Mouse (Mus musculus) CH12.LX (cell line): Measurements from ENCODE around the gene Ttc33. TPM values are rescaled to one million over a fixed set of nuclear protein-coding genes. Genes with fewer than 3 reads are reported as not detected.

ENCODE experiments used
- DNase-seq: peaks from one replicate; pipeline ENCODE4 v3.0.0-alpha.2; 2013; ENCODE audit errors: extremely low read depth
- H3K27ac ChIP-seq: 2 replicates; pipeline ENCODE4 v1.5.1; 2012; ENCODE audit warnings: low read depth, mild to moderate bottlenecking, control low read depth, moderate library complexity; ENCODE audit not compliant: insufficient read depth
- H3K27me3 ChIP-seq: replicated peaks from 2 replicates; pipeline ENCODE3; 2012; ENCODE audit warnings: inconsistent platforms
- H3K36me3 ChIP-seq, 2 experiments: replicated peaks in 1 of 2; 2 replicates each; pipeline versions ENCODE3 to v1.6.1; 2012; ENCODE audit warnings: inconsistent platforms in 1 of 2, low read length in 1 of 2, mild to moderate bottlenecking in 1 of 2, mixed read lengths in 1 of 2, moderate library complexity in 1 of 2; ENCODE audit not compliant: control insufficient read depth in 1 of 2, insufficient read depth in 1 of 2
- H3K4me1 ChIP-seq, 2 experiments: 2 replicates each; pipeline ENCODE4 v1.6.1; 2012; ENCODE audit warnings: inconsistent platforms in 1 of 2, moderate library complexity in 1 of 2; ENCODE audit not compliant: insufficient read depth in 2 of 2, control insufficient read depth in 1 of 2
- H3K4me2 ChIP-seq: 2 replicates; pipeline ENCODE4 v1.6.1; 2012; ENCODE audit warnings: low read depth, mild to moderate bottlenecking, control low read depth; ENCODE audit not compliant: poor library complexity, insufficient read depth, severe bottlenecking
- H3K4me3 ChIP-seq, 3 experiments: fragments of 150-350 bp in 1 of 3; sonication (generic) in 1 of 3; replicated peaks in 1 of 3; 2 replicates each; pipeline versions ENCODE3 to v1.5.1; 2011 to 2012; ENCODE audit warnings: low read depth in 2 of 3, low read length in 2 of 3, mild to moderate bottlenecking in 2 of 3, moderate library complexity in 2 of 3, control low read depth in 1 of 3, improper control_type of control experiment in 1 of 3, inconsistent platforms in 1 of 3, mixed read lengths in 1 of 3; ENCODE audit not compliant: poor library complexity in 1 of 3
- H3K79me2 ChIP-seq: replicated peaks from 2 replicates; pipeline ENCODE4 v1.6.1; 2012; ENCODE audit warnings: mild to moderate bottlenecking, moderate library complexity; ENCODE audit not compliant: control insufficient read depth, poor library complexity, insufficient read depth, severe bottlenecking; ENCODE audit errors: extremely low read depth
- H3K9ac ChIP-seq: 2 replicates; pipeline ENCODE4 v1.6.1; 2012; ENCODE audit warnings: low read depth, mild to moderate bottlenecking, control low read depth, moderate library complexity; ENCODE audit not compliant: insufficient read depth
- H3K9me3 ChIP-seq: replicated peaks from 2 replicates; pipeline ENCODE3; 2012; ENCODE audit warnings: low read length, inconsistent platforms, mixed read lengths
- BHLHE40 ChIP-seq: IDR thresholded peaks from 2 replicates; pipeline ENCODE4 v1.6.1; 2011; ENCODE audit warnings: mild to moderate bottlenecking, low read depth, low read length, improper control_type of control experiment
- CHD1 ChIP-seq: IDR thresholded peaks from 2 replicates; pipeline ENCODE4 v1.6.1; 2012; ENCODE audit warnings: low read depth, low read length, improper control_type of control experiment, inconsistent platforms
- CHD2 ChIP-seq: IDR thresholded peaks from 2 replicates; pipeline ENCODE4 v1.6.1; 2011; ENCODE audit warnings: low read length, improper control_type of control experiment
- CTCF ChIP-seq, 2 experiments: IDR thresholded peaks in 1 of 2; conservative IDR thresholded peaks in 1 of 2; 2 replicates each; pipeline ENCODE4 v1.5.1; 2011 to 2012; ENCODE audit warnings: low read depth in 2 of 2, low read length in 2 of 2, improper control_type of control experiment in 1 of 2, inconsistent platforms in 1 of 2, mild to moderate bottlenecking in 1 of 2, moderate library complexity in 1 of 2
- ELF1 ChIP-seq: IDR thresholded peaks from 2 replicates; pipeline ENCODE4 v1.6.1; 2014; ENCODE audit warnings: low read depth, mild to moderate bottlenecking, inconsistent platforms, low read length, improper control_type of control experiment
- EP300 ChIP-seq: IDR thresholded peaks from 2 replicates; pipeline ENCODE4 v1.6.1; 2011; ENCODE audit warnings: low read length, improper control_type of control experiment
- ETS1 ChIP-seq: conservative IDR thresholded peaks from 2 replicates; pipeline ENCODE4 v1.6.1; 2012; ENCODE audit warnings: low read depth, mild to moderate bottlenecking, inconsistent platforms, low read length, improper control_type of control experiment, moderate library complexity
- HCFC1 ChIP-seq: IDR thresholded peaks from 2 replicates; pipeline ENCODE4 v1.6.1; 2012; ENCODE audit warnings: low read depth, mild to moderate bottlenecking, inconsistent platforms, low read length, improper control_type of control experiment
- IRF4 ChIP-seq: IDR thresholded peaks from 2 replicates; pipeline ENCODE4 v1.6.1; 2014; ENCODE audit warnings: low read depth, mild to moderate bottlenecking, inconsistent platforms, low read length, improper control_type of control experiment
- KAT2A ChIP-seq: IDR thresholded peaks from 2 replicates; pipeline ENCODE4 v1.6.1; 2012; ENCODE audit warnings: low read length, improper control_type of control experiment, inconsistent platforms; ENCODE audit not compliant: insufficient replicate concordance
- MAZ ChIP-seq: IDR thresholded peaks from 2 replicates; pipeline ENCODE4 v1.6.1; 2012; ENCODE audit warnings: low read depth, mild to moderate bottlenecking, inconsistent platforms, low read length, improper control_type of control experiment, moderate library complexity
- MEF2A ChIP-seq: IDR thresholded peaks from 2 replicates; pipeline ENCODE4 v1.6.1; 2014; ENCODE audit warnings: low read depth, mild to moderate bottlenecking, inconsistent platforms, low read length, improper control_type of control experiment, borderline replicate concordance
- MXI1 ChIP-seq: IDR thresholded peaks from 2 replicates; pipeline ENCODE4 v1.6.1; 2011; ENCODE audit warnings: mild to moderate bottlenecking, low read depth, low read length, improper control_type of control experiment
- MYC ChIP-seq: IDR thresholded peaks from 2 replicates; pipeline ENCODE4 v1.6.1; 2011; ENCODE audit warnings: low read depth, mild to moderate bottlenecking, improper control_type of control experiment, low read length
- NELFE ChIP-seq: IDR thresholded peaks from 2 replicates; pipeline ENCODE4 v1.6.1; 2011; ENCODE audit warnings: low read depth, low read length, improper control_type of control experiment
- NRF1 ChIP-seq: IDR thresholded peaks from 2 replicates; pipeline ENCODE4 v1.6.1; 2014; ENCODE audit warnings: low read depth, mild to moderate bottlenecking, inconsistent platforms, low read length, improper control_type of control experiment, moderate library complexity
- PAX5 ChIP-seq: IDR thresholded peaks from 2 replicates; pipeline ENCODE4 v1.6.1; 2012; ENCODE audit warnings: low read length, inconsistent platforms, mixed read lengths
- POLR2A ChIP-seq: IDR thresholded peaks from 2 replicates; pipeline ENCODE4 v1.6.1; 2011; ENCODE audit warnings: low read depth, mild to moderate bottlenecking, improper control_type of control experiment, low read length
- POLR2AphosphoS2 ChIP-seq: IDR thresholded peaks from 2 replicates; pipeline ENCODE4 v1.6.1; 2011; ENCODE audit warnings: low read depth, low read length, improper control_type of control experiment
- RAD21 ChIP-seq: IDR thresholded peaks from 2 replicates; pipeline ENCODE4 v1.6.1; 2011; ENCODE audit warnings: low read depth, mild to moderate bottlenecking, low read length, improper control_type of control experiment, moderate library complexity
- RCOR1 ChIP-seq: conservative IDR thresholded peaks from 2 replicates; pipeline ENCODE4 v1.6.1; 2012; ENCODE audit warnings: low read depth, mild to moderate bottlenecking, inconsistent platforms, low read length, improper control_type of control experiment
- SMC3 ChIP-seq: IDR thresholded peaks from 2 replicates; pipeline ENCODE4 v1.6.1; 2011; ENCODE audit warnings: low read depth, low read length, improper control_type of control experiment
- TBP ChIP-seq: conservative IDR thresholded peaks from 2 replicates; pipeline ENCODE4 v1.6.1; 2011; ENCODE audit warnings: low read depth, low read length, improper control_type of control experiment
- TCF12 ChIP-seq: IDR thresholded peaks from 2 replicates; pipeline ENCODE4 v1.6.1; 2014; ENCODE audit warnings: low read depth, mild to moderate bottlenecking, inconsistent platforms, low read length, improper control_type of control experiment
- UBTF ChIP-seq: IDR thresholded peaks from 2 replicates; pipeline ENCODE4 v1.6.1; 2012; ENCODE audit warnings: low read depth, mild to moderate bottlenecking, inconsistent platforms, low read length, improper control_type of control experiment, moderate library complexity
- USF1 ChIP-seq: IDR thresholded peaks from 2 replicates; pipeline ENCODE4 v1.6.1; 2014; ENCODE audit warnings: low read depth, mild to moderate bottlenecking, inconsistent platforms, low read length, improper control_type of control experiment
- ZC3H11A ChIP-seq: IDR thresholded peaks from 2 replicates; pipeline ENCODE4 v1.6.1; 2012; ENCODE audit warnings: low read depth, mild to moderate bottlenecking, inconsistent platforms, low read length, improper control_type of control experiment
- ZKSCAN1 ChIP-seq: IDR thresholded peaks from 2 replicates; pipeline ENCODE4 v1.6.1; 2012; ENCODE audit warnings: low read depth, inconsistent platforms, low read length, improper control_type of control experiment, borderline replicate concordance
- ZMIZ1 ChIP-seq: IDR thresholded peaks from 2 replicates; pipeline ENCODE4 v1.6.1; 2012; ENCODE audit warnings: low read depth, mild to moderate bottlenecking, inconsistent platforms, low read length, improper control_type of control experiment
- ZNF384 ChIP-seq: IDR thresholded peaks from 2 replicates; pipeline ENCODE4 v1.6.1; 2012; ENCODE audit warnings: low read depth, low read length, improper control_type of control experiment, inconsistent platforms
- dilution Hi-C: fragments of 300-500 bp; cut with MboI; formaldehyde crosslinking; loops from 2 replicates; pipeline ENCODE4 v1.14.3; 2020; ENCODE audit warnings: low sequenced_read_pairs; ENCODE audit not compliant: extremely low pct_unique_long_range_greater_than_20kb, extremely low pct_ligation_motif_present
- in situ Hi-C: fragments of 300-500 bp; cut with MboI; formaldehyde crosslinking; loops from 3 replicates; pipeline ENCODE4 v1.14.3; 2019; ENCODE audit warnings: low sequenced_read_pairs, low pct_ligation_motif_present, low pct_unique_long_range_greater_than_20kb, mixed read lengths
- polyA plus RNA-seq: library from polyadenylated mRNA; unstranded; fragments of >175 nt; gene quantifications from 2 replicates; pipeline ENCODE4 v1.2.1, GENCODE M21; 2012; ENCODE audit warnings: low read depth; ENCODE audit not compliant: insufficient read length
- total RNA-seq, 2 experiments: library from RNA; depleted of rRNA; stranded (reverse); fragments of 300-350 nt in 1 of 2; fragments of >200 nt in 1 of 2; gene quantifications; 2 replicates each; pipeline ENCODE4 v1.2.3; 2012 to 2014

Gene Ttc33
- total and polyA plus RNA-seq, 3 experiments = 24.5 to 53.6 (median 34.8) TPM

- H3K4me2 ChIP-seq = no peak overlapping the region
- in situ Hi-C loops = no loop called here
Measured at GRCm38 (mm10) chr15:5205222-5205621, 19.9 kb downstream of the Ttc33 start.

GRCm38 (mm10) chr15:5209116-5209515 lies 23.8 kb downstream of the Ttc33 start:
- no peak overlapping the region for H3K9ac ChIP-seq
- no peak overlapping the region for H3K4me2 ChIP-seq
- H3K36me3 ChIP-seq = peaks cover 12 to 73% of the 10 kb centered on the region in 2 experiments
- H3K79me2 ChIP-seq = peaks cover 2% of the 10 kb centered on the region; the same call in 1 of the 2 replicates
- no peaks in the 10 kb centered on the region for H3K9me3 ChIP-seq
- in situ Hi-C loops = no loop called here
- dilution Hi-C loops = no loop called here
- no peak overlapping the region for H3K4me3 ChIP-seq
- no peak overlapping the region for H3K27ac ChIP-seq
- no peak for TF ChIP-seq EP300
- no peak for TF ChIP-seq HCFC1
- TF ChIP-seq CHD2 = no peak
- no peak for TF ChIP-seq KAT2A
- TF ChIP-seq ZC3H11A = no peak
- no peak for TF ChIP-seq SMC3
- TF ChIP-seq MYC = no peak
- no peak for TF ChIP-seq ELF1
- no peak for TF ChIP-seq IRF4
- TF ChIP-seq TBP = no peak
- no peak for TF ChIP-seq ETS1
- no peak for TF ChIP-seq ZKSCAN1
- TF ChIP-seq MXI1 = no peak
- no peak for TF ChIP-seq PAX5
- no peak for TF ChIP-seq TCF12
- TF ChIP-seq MEF2A = no peak
- no peak for TF ChIP-seq USF1
- no peak for TF ChIP-seq BHLHE40
- DNase-seq = no peak
- H3K27me3 ChIP-seq = no peaks in the 10 kb centered on the region
- H3K4me1 ChIP-seq = 0 out of 4 replicates have a peak, but pooled peaks cover 0 to 3% of the 10 kb centered on the region in 2 experiments

More at GRCm38 (mm10) chr15:5205222-5205621, 19.9 kb downstream of the Ttc33 start:
- Histone ChIP-seq H3K36me3 (peaks cover 6 to 55% of the 10 kb centered on the region in 2 experiments), H3K4me3 (no peak overlapping the region), H3K9me3 (no peaks in the 10 kb centered on the region), H3K27me3 (no peaks in the 10 kb centered on the region), H3K4me1 (0 out of 4 replicates have a peak, but pooled peaks cover 0 to 3% of the 10 kb centered on the region in 2 experiments), H3K9ac (no peak overlapping the region), H3K79me2 (peaks cover 2% of the 10 kb centered on the region; the same call in 1 of the 2 replicates), H3K27ac (no peak overlapping the region)
- dilution Hi-C loops = no loop called here
- TF ChIP-seq USF1 = no peak
- no peak for TF ChIP-seq RAD21
- no peak for TF ChIP-seq CTCF (conservative IDR thresholded peaks at IDR 0.05 in 1 of 2, IDR thresholded peaks at IDR 0.05 in 1 of 2; ENCODE audit: low read depth in 2 of 2, low read length in 2 of 2)
- TF ChIP-seq NRF1 = no peak
- TF ChIP-seq RCOR1 = no peak
- no peak for TF ChIP-seq UBTF
- no peak for TF ChIP-seq PAX5
- no peak for TF ChIP-seq SMC3
- no peak for TF ChIP-seq ZNF384
- no peak for TF ChIP-seq MAZ
- no peak for TF ChIP-seq HCFC1
- no peak for TF ChIP-seq MEF2A
- no peak for TF ChIP-seq TBP
- TF ChIP-seq POLR2A = no peak
- no peak for TF ChIP-seq POLR2AphosphoS2
- no peak for TF ChIP-seq ELF1
- TF ChIP-seq CHD1 = no peak
- TF ChIP-seq ZMIZ1 = no peak
- no peak for TF ChIP-seq IRF4
- no peak for TF ChIP-seq NELFE
- no peak for DNase-seq
